Mouse (Mus musculus) embryonic fibroblast, embryonic 13.5 days (primary cell): ENCODE results near the gene Jmjd6.

ENCODE experiments used
- CTCF ChIP-seq: IDR thresholded peaks from 2 replicates; pipeline ENCODE4 v1.5.1; 2011; ENCODE audit warnings: mild to moderate bottlenecking, control low read depth, low read length, moderate library complexity, borderline replicate concordance; ENCODE audit not compliant: insufficient read depth
- POLR2A ChIP-seq: IDR thresholded peaks from 2 replicates; pipeline ENCODE4 v1.6.1; 2011; ENCODE audit warnings: low read depth, mild to moderate bottlenecking, control low read depth, low read length, moderate library complexity

GRCm38 (mm10) chr11:116878454-116878853 is 35.2 kb upstream of the Jmjd6 start:
- TF ChIP-seq CTCF (no peak), POLR2A (no peak)
